Mouse (Mus musculus): ENCODE measurements around the gene Ascl2. TPM values are rescaled to one million over a fixed set of nuclear protein-coding genes. Genes with fewer than 3 reads are reported as not detected.

Gene Ascl2
- polyA plus RNA-seq, 1 experiment: 2.4 TPM

- no peaks in the 10 kb centered on the region for H3K9me3 ChIP-seq
- H3K27me3 ChIP-seq (replicated peaks): no peaks in the 10 kb centered on the region
- TF ChIP-seq FLI1 (IDR thresholded peaks at IDR 0.05; ENCODE audit: low read length): no peak
- no peak for TF ChIP-seq GATA1 (IDR thresholded peaks at IDR 0.05; ENCODE audit: borderline replicate concordance, low read length)
- H3K4me3 ChIP-seq (replicated peaks): peak overlapping the region; percentile 94
- H3K36me3 ChIP-seq (replicated peaks; ENCODE audit: low read length): peaks cover 80% of the 10 kb centered on the region
- H3K4me1 ChIP-seq: peaks cover 100% of the 10 kb centered on the region
These were observed 40.9 kb upstream of the Ascl2 start for GRCm38 (mm10) chr7:143009996-143010395.

- H3K36me3 ChIP-seq (replicated peaks; ENCODE audit: low read length): peaks cover 71% of the 10 kb centered on the region
These were observed 40.1 kb upstream of the Ascl2 start for GRCm38 (mm10) chr7:143008996-143009665.

GRCm38 (mm10) chr7:143008370-143008926 lies 39.4 kb upstream of the Ascl2 start:
- Histone ChIP-seq H3K4me3 (replicated peaks) (peak overlapping the region; percentile 94), H3K36me3 (replicated peaks; ENCODE audit: low read length) (peaks cover 64% of the 10 kb centered on the region), H3K4me1 (peaks cover 100% of the 10 kb centered on the region), H3K9me3 (no peaks in the 10 kb centered on the region), H3K27me3 (replicated peaks) (no peaks in the 10 kb centered on the region)
- no peak for TF ChIP-seq FLI1 (IDR thresholded peaks at IDR 0.05; ENCODE audit: low read length)
- no peak for TF ChIP-seq GATA1 (IDR thresholded peaks at IDR 0.05; ENCODE audit: borderline replicate concordance, low read length)

More at GRCm38 (mm10) chr7:143008996-143009665, 40.1 kb upstream of the Ascl2 start:
- Histone ChIP-seq H3K27me3 (replicated peaks) (no peaks in the 10 kb centered on the region), H3K4me1 (peaks cover 100% of the 10 kb centered on the region), H3K9me3 (no peaks in the 10 kb centered on the region), H3K4me3 (replicated peaks) (peak overlapping the region; percentile 94)
- TF ChIP-seq FLI1 (IDR thresholded peaks at IDR 0.05; ENCODE audit: low read length): no peak
- no peak for TF ChIP-seq GATA1 (IDR thresholded peaks at IDR 0.05; ENCODE audit: borderline replicate concordance, low read length)

GRCm38 (mm10) chr7:143007599-143008369 lies 38.7 kb upstream of the Ascl2 start:
- Histone ChIP-seq H3K4me3 (replicated peaks) (peak overlapping the region; percentile 94), H3K27me3 (replicated peaks) (no peaks in the 10 kb centered on the region), H3K4me1 (peaks cover 100% of the 10 kb centered on the region), H3K9me3 (no peaks in the 10 kb centered on the region), H3K36me3 (replicated peaks; ENCODE audit: low read length) (peaks cover 57% of the 10 kb centered on the region)
- TF ChIP-seq GATA1 (IDR thresholded peaks at IDR 0.05; ENCODE audit: borderline replicate concordance, low read length) (no peak), FLI1 (IDR thresholded peaks at IDR 0.05; ENCODE audit: low read length) (no peak)

GRCm38 (mm10) chr7:143006756-143007598 lies 37.9 kb upstream of the Ascl2 start:
- Histone ChIP-seq H3K4me1 (peaks cover 100% of the 10 kb centered on the region), H3K9me3 (no peaks in the 10 kb centered on the region)

GRCm38 (mm10) chr7:143006097-143006755 lies 37.2 kb upstream of the Ascl2 start:
- Histone ChIP-seq H3K4me3 (replicated peaks) (peak overlapping the region; percentile 94), H3K36me3 (replicated peaks; ENCODE audit: low read length) (peaks cover 43% of the 10 kb centered on the region), H3K27me3 (replicated peaks) (no peaks in the 10 kb centered on the region), H3K4me1 (peaks cover 100% of the 10 kb centered on the region), H3K9me3 (no peaks in the 10 kb centered on the region)
- TF ChIP-seq GATA1 (IDR thresholded peaks at IDR 0.05; ENCODE audit: borderline replicate concordance, low read length) (peak; percentile 92; the same call in 2 of the 3 replicates), FLI1 (IDR thresholded peaks at IDR 0.05; ENCODE audit: low read length) (0 out of 2 replicates have a peak, but pooled peaks have one; percentile 29)

More at GRCm38 (mm10) chr7:143006756-143007598, 37.9 kb upstream of the Ascl2 start:
- no peak for TF ChIP-seq GATA1 (IDR thresholded peaks at IDR 0.05; ENCODE audit: borderline replicate concordance, low read length)
- TF ChIP-seq FLI1 (IDR thresholded peaks at IDR 0.05; ENCODE audit: low read length): no peak
- no peaks in the 10 kb centered on the region for H3K27me3 ChIP-seq (replicated peaks)
- H3K4me3 ChIP-seq (replicated peaks): peak overlapping the region; percentile 94
- H3K36me3 ChIP-seq (replicated peaks; ENCODE audit: low read length): peaks cover 51% of the 10 kb centered on the region

- Histone ChIP-seq H3K4me1 (peaks cover 95% of the 10 kb centered on the region), H3K36me3 (replicated peaks; ENCODE audit: low read length) (peaks cover 36% of the 10 kb centered on the region)
These were observed 36.5 kb upstream of the Ascl2 start for GRCm38 (mm10) chr7:143005344-143006096.

GRCm38 (mm10) chr7:143004727-143005343 lies 35.8 kb upstream of the Ascl2 start, which contains the start of gene Tspan32:
TSS of gene Tspan32 (plus strand) at chr7:143005046.
- H3K4me3 ChIP-seq (replicated peaks): peak within 1 kb of the TSS; percentile 94
- H3K27me3 ChIP-seq (replicated peaks): no peaks in the 10 kb centered on the region
- H3K9me3 ChIP-seq: no peaks in the 10 kb centered on the region
- TF ChIP-seq FLI1 (IDR thresholded peaks at IDR 0.05; ENCODE audit: low read length): no peak
- peak; percentile 17; the same call in 1 of the 3 replicates for TF ChIP-seq GATA1 (IDR thresholded peaks at IDR 0.05; ENCODE audit: borderline replicate concordance, low read length)
- H3K4me1 ChIP-seq: peaks cover 88% of the 10 kb centered on the region
- H3K36me3 ChIP-seq (replicated peaks; ENCODE audit: low read length): peaks cover 29% of the 10 kb centered on the region

More at GRCm38 (mm10) chr7:143005344-143006096, 36.5 kb upstream of the Ascl2 start:
- TF ChIP-seq FLI1 (IDR thresholded peaks at IDR 0.05; ENCODE audit: low read length) (no peak), GATA1 (IDR thresholded peaks at IDR 0.05; ENCODE audit: borderline replicate concordance, low read length) (no peak)
- H3K9me3 ChIP-seq: no peaks in the 10 kb centered on the region
- H3K4me3 ChIP-seq (replicated peaks): peak overlapping the region; percentile 94
- no peaks in the 10 kb centered on the region for H3K27me3 ChIP-seq (replicated peaks)

All from megakaryocyte, embryonic 14.5 days (primary cell).